Comparison of ENCODE assay signal across 8 mouse cellular contexts in the genomic region with DNA sequence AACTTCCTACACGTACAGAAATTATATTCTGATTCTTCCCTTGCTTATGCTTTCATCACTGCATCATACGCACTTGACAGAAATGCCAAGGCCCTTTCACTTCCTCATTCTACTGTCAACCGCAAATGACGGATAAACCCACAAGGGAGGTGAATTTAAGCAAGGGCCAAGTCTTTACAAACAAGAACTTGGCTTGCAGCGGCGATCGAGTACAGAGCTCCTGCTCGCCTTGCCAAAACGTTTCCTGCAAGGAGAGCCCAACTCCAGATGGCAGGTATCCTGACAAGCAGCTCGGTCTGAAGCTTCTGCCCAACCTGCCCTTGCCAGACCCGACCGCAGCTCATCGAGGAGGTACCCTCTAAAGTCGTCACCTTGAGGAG. TPM values are rescaled to one million over a fixed set of nuclear protein-coding genes. Genes with fewer than 3 reads are reported as not detected.
DNase-seq lines count a peak whose midpoint lies in the region; ATAC-seq lines count a peak whose summit lies in the region.

No protein-coding gene starts in this region.

- H3K4me3 ChIP-seq in heart, embryonic 10.5 days = peak overlapping the region; percentile 81
- H3K4me3 ChIP-seq in forebrain, embryonic 16.5 days (replicated peaks; ENCODE audit: low read length) = peak overlapping the region; percentile 58
- peak overlapping the region; percentile 83 for H3K4me3 ChIP-seq in liver, embryonic 13.5 days (replicated peaks)
- peak overlapping the region; percentile 67 for H3K4me3 ChIP-seq in neural tube, embryonic 15.5 days (replicated peaks)

- peak overlapping the region; percentile 70 for H3K9ac ChIP-seq in forebrain, embryonic 16.5 days (replicated peaks; ENCODE audit: low read depth, low read length)
- H3K9ac ChIP-seq in liver, embryonic 13.5 days = peak overlapping the region; percentile 90
- peak overlapping the region; percentile 80 for H3K9ac ChIP-seq in neural tube, embryonic 15.5 days (replicated peaks)

- no peaks in the 10 kb centered on the region for H3K9me3 ChIP-seq in heart, embryonic 10.5 days
- H3K9me3 ChIP-seq in forebrain, embryonic 16.5 days (ENCODE audit: control insufficient read depth, low read length) = no peaks in the 10 kb centered on the region
- H3K9me3 ChIP-seq in liver, embryonic 13.5 days (replicated peaks) = no peaks in the 10 kb centered on the region
- H3K9me3 ChIP-seq in neural tube, embryonic 15.5 days (replicated peaks) = no peaks in the 10 kb centered on the region

- no peaks in the 10 kb centered on the region for H3K27me3 ChIP-seq in heart, embryonic 10.5 days (ENCODE audit: insufficient read depth, poor library complexity, severe bottlenecking)
- H3K27me3 ChIP-seq in forebrain, embryonic 16.5 days (replicated peaks; ENCODE audit: control insufficient read depth, insufficient read depth, low read length) = no peaks in the 10 kb centered on the region
- no peaks in the 10 kb centered on the region for H3K27me3 ChIP-seq in liver, embryonic 13.5 days
- no peaks in the 10 kb centered on the region for H3K27me3 ChIP-seq in neural tube, embryonic 15.5 days (replicated peaks)

- peak overlapping the region; percentile 94 for H3K27ac ChIP-seq in heart, embryonic 10.5 days
- peak overlapping the region; percentile 97 for H3K27ac ChIP-seq in forebrain, embryonic 16.5 days (ENCODE audit: low read length)
- peak overlapping the region; percentile 96 for H3K27ac ChIP-seq in liver, embryonic 13.5 days
- peak overlapping the region; percentile 100 for H3K27ac ChIP-seq in neural tube, embryonic 15.5 days (replicated peaks)

- peak; percentile 0; the same call in 1 of the 2 replicates for ATAC-seq in forebrain, embryonic 16.5 days
- ATAC-seq in liver, embryonic 13.5 days (ENCODE audit: low read depth) = no peak
- no peak for ATAC-seq in neural tube, embryonic 15.5 days (ENCODE audit: low FRiP score)

- peaks cover 23% of the 10 kb centered on the region for H3K4me1 ChIP-seq in heart, embryonic 10.5 days
- peaks cover 22% of the 10 kb centered on the region for H3K4me1 ChIP-seq in forebrain, embryonic 16.5 days (replicated peaks; ENCODE audit: control insufficient read depth, insufficient read depth, low read length)
- peaks cover 48% of the 10 kb centered on the region for H3K4me1 ChIP-seq in liver, embryonic 13.5 days (replicated peaks)
- H3K4me1 ChIP-seq in neural tube, embryonic 15.5 days = peaks cover 31% of the 10 kb centered on the region

- DNase-seq in heart, embryonic 10.5 days (ENCODE audit: low spot score) = no peak
- no peak for DNase-seq in heart, adult 11 months
- peak; percentile 94 for DNase-seq in NIH3T3 (ENCODE audit: low read depth)
- DNase-seq in liver, embryonic 13.5 days = no peak
- no peak for DNase-seq in frontal cortex, postnatal 10 days (ENCODE audit: low spot score in 2 of 2)
- DNase-seq in spleen, adult 18-20 months = no peak

- WGBS in heart, embryonic 10.5 days = under 1% methylated on average over 14 of the region's 14 CpGs
- WGBS in forebrain, embryonic 16.5 days = under 1% methylated on average over 14 of the region's 14 CpGs
- under 1% methylated on average over 14 of the region's 14 CpGs for WGBS in liver, embryonic 13.5 days (ENCODE audit: insufficient replicate concordance)
- under 1% methylated on average over 14 of the region's 14 CpGs for WGBS in neural tube, embryonic 15.5 days

- H3K4me2 ChIP-seq in forebrain, embryonic 16.5 days (ENCODE audit: low read length) = peak overlapping the region; percentile 71
- H3K4me2 ChIP-seq in liver, embryonic 13.5 days = peak overlapping the region; percentile 81
- peak overlapping the region; percentile 64 for H3K4me2 ChIP-seq in neural tube, embryonic 15.5 days

- peaks cover 5% of the 10 kb centered on the region for H3K36me3 ChIP-seq in heart, embryonic 10.5 days
- H3K36me3 ChIP-seq in forebrain, embryonic 16.5 days (ENCODE audit: control insufficient read depth, insufficient read depth) = peaks cover 2% of the 10 kb centered on the region
- H3K36me3 ChIP-seq in liver, embryonic 13.5 days = peaks cover 15% of the 10 kb centered on the region
- peaks cover 4% of the 10 kb centered on the region for H3K36me3 ChIP-seq in neural tube, embryonic 15.5 days

RNA-seq across cellular contexts. Expression of gene Rchy1, which starts 0.6 kb away (rescaled TPM):
- polyA plus RNA-seq in heart, embryonic 10.5 days (2016; fragmentation: Nextera tagmentation; extraction: Ambion mirVana) = 56.7 and 60.1 TPM in 2 replicates
- polyA plus RNA-seq in forebrain, embryonic 16.5 days (2015; fragmentation: Nextera tagmentation; extraction: Ambion mirVana) = 64.2 and 71.4 TPM in 2 replicates
- polyA plus RNA-seq in liver, embryonic 13.5 days (2015; fragmentation: Nextera tagmentation; extraction: Ambion mirVana) = 36.9 and 39.0 TPM in 2 replicates
- polyA plus RNA-seq in neural tube, embryonic 15.5 days (2015; fragmentation: Nextera tagmentation; extraction: Ambion mirVana) = 91.8 and 92.1 TPM in 2 replicates

RNA-seq across cellular contexts. Expression of gene Odaph, which starts 25.0 kb away (rescaled TPM):
- polyA plus RNA-seq in heart, embryonic 10.5 days (2016; fragmentation: Nextera tagmentation; extraction: Ambion mirVana) = not detected in 2 replicates
- not detected in 2 replicates for polyA plus RNA-seq in forebrain, embryonic 16.5 days (2015; fragmentation: Nextera tagmentation; extraction: Ambion mirVana)
- not detected in 2 replicates for polyA plus RNA-seq in liver, embryonic 13.5 days (2015; fragmentation: Nextera tagmentation; extraction: Ambion mirVana)
- 0.20 and 0.41 TPM in 2 replicates for polyA plus RNA-seq in neural tube, embryonic 15.5 days (2015; fragmentation: Nextera tagmentation; extraction: Ambion mirVana)
